Mouse (Mus musculus): ENCODE results near the gene Thbs3. TPM values are rescaled to one million over a fixed set of nuclear protein-coding genes. Genes with fewer than 3 reads are reported as not detected.

The Thbs3 gene
- polyA plus RNA-seq, 1 experiment = 0.07 TPM

DNA sequence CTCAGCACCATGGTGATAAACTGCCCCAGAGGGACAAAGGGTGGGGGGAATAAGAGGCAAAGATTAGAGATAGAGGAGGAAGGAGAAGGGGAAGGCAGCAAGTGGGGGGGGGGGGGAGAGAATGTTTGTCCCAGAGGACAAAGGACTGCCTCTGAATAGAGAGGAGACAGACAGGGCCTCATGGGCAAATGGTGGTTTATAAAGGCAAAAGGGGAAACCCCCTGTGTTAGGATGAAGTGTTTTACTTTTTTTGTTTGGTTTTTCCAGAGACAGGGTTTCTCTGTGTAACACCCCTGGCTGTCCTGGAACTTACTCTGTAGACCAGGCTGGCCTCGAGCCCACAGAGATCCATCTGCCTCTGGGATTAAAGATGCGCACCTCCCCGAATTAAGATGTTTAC lies 45.2 kb downstream of the Thbs3 start:
- H3K27me3 ChIP-seq (replicated peaks) = peaks cover 18% of the 10 kb centered on the region
- TF ChIP-seq FLI1 (IDR thresholded peaks at IDR 0.05; ENCODE audit: low read length) (no peak), GATA1 (IDR thresholded peaks at IDR 0.05; ENCODE audit: borderline replicate concordance, low read length) (no peak)
- peaks cover 45% of the 10 kb centered on the region for H3K4me1 ChIP-seq
- H3K9me3 ChIP-seq = no peaks in the 10 kb centered on the region
- H3K4me3 ChIP-seq (replicated peaks) = no peak overlapping the region
- H3K36me3 ChIP-seq (replicated peaks; ENCODE audit: low read length) = no peaks in the 10 kb centered on the region

- Histone ChIP-seq H3K4me3 (replicated peaks) (peak overlapping the region; percentile 8), H3K27me3 (replicated peaks) (peaks cover 18% of the 10 kb centered on the region), H3K36me3 (replicated peaks; ENCODE audit: low read length) (no peaks in the 10 kb centered on the region), H3K4me1 (peaks cover 49% of the 10 kb centered on the region), H3K9me3 (no peaks in the 10 kb centered on the region)
- TF ChIP-seq GATA1 (IDR thresholded peaks at IDR 0.05; ENCODE audit: borderline replicate concordance, low read length) (no peak), FLI1 (IDR thresholded peaks at IDR 0.05; ENCODE audit: low read length) (no peak)
These were observed 47.4 kb downstream of the Thbs3 start for GRCm38 (mm10) chr3:89262417-89262816.

- peaks cover 65% of the 10 kb centered on the region for H3K4me1 ChIP-seq
- peaks cover 2% of the 10 kb centered on the region for H3K27me3 ChIP-seq (replicated peaks)
- peaks cover 9% of the 10 kb centered on the region for H3K36me3 ChIP-seq (replicated peaks; ENCODE audit: low read length)
- H3K4me3 ChIP-seq (replicated peaks) = peak overlapping the region; percentile 100
- TF ChIP-seq GATA1 (IDR thresholded peaks at IDR 0.05; ENCODE audit: borderline replicate concordance, low read length) (no peak), FLI1 (IDR thresholded peaks at IDR 0.05; ENCODE audit: low read length) (0 out of 2 replicates have a peak, but pooled peaks have one; percentile 8)
- H3K9me3 ChIP-seq = no peaks in the 10 kb centered on the region
These were observed 51.5 kb downstream of the Thbs3 start for GRCm38 (mm10) chr3:89266439-89266893.

GRCm38 (mm10) chr3:89268916-89269315 lies 53.9 kb downstream of the Thbs3 start:
- H3K9me3 ChIP-seq = no peaks in the 10 kb centered on the region
- H3K36me3 ChIP-seq (replicated peaks; ENCODE audit: low read length) = peaks cover 9% of the 10 kb centered on the region
- TF ChIP-seq FLI1 (IDR thresholded peaks at IDR 0.05; ENCODE audit: low read length) (no peak), GATA1 (IDR thresholded peaks at IDR 0.05; ENCODE audit: borderline replicate concordance, low read length) (no peak)
- peaks cover 59% of the 10 kb centered on the region for H3K4me1 ChIP-seq
- H3K4me3 ChIP-seq (replicated peaks) = peak overlapping the region; percentile 94
- H3K27me3 ChIP-seq (replicated peaks) = peaks cover 17% of the 10 kb centered on the region

DNA sequence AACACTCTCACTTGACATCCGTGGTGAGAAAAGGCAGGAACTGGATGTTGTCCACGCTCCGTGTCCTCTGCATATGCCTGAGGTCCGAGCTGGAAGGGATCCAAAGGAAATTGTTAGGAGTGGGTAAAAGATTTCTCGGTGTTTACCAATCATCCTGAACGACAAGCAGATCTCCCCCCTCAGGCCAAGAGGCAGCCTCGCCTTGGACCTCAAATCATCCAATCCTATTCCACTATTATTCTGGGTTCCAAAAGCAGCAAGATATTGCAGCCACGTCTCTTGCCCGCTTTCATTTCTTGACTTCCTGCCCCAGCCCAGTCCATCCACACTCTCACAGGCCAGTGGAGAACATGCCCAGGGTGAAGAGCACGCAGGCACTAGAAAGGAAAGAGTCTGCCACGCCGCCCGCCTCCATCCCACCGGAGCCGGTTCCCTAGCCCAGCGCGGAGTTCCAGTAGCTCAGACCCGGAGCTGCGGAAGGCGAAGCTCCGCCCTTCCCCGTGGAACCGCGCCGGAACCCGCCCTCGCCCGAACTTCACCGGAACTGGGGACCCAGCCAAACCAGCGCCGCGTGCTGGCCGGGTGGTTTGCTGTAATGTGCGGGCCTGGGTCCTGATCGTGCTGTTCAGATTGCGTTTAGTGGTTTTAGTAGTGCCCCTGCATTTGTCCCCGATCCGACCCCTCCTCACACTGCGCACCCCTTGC lies 55.2 kb downstream of the Thbs3 start, which contains the start of gene Slc50a1:
Gene Slc50a1 (minus strand): TSS at position 520 of the 705 bp plus-strand sequence.
- peak within 1 kb of the TSS; percentile 94 for H3K4me3 ChIP-seq (replicated peaks)
- H3K9me3 ChIP-seq = no peaks in the 10 kb centered on the region
- H3K4me1 ChIP-seq = peaks cover 59% of the 10 kb centered on the region
- TF ChIP-seq FLI1 (IDR thresholded peaks at IDR 0.05; ENCODE audit: low read length) (no peak), GATA1 (IDR thresholded peaks at IDR 0.05; ENCODE audit: borderline replicate concordance, low read length) (no peak)
- peaks cover 9% of the 10 kb centered on the region for H3K36me3 ChIP-seq (replicated peaks; ENCODE audit: low read length)
- H3K27me3 ChIP-seq (replicated peaks) = peaks cover 21% of the 10 kb centered on the region

DNA sequence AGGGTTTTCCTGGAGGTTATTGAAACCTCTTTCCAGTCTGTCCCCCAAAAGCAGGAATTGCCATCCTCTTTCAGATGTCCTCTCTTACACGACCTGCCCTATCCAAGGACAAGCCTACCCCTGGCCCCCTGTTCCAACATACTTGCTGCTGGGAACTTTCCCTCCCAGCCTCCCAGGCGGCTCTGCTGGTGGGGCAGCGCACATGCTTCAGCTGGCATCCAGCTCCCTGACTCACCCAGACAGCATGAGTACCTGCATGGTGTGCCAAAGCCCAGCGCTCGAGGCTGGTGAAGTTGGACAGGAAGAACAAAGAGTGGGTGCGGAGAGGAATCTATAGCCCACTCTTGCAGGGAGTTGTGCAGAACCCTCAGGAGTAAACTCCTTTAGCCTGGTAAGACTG lies 55.9 kb downstream of the Thbs3 start:
- Histone ChIP-seq H3K4me1 (peaks cover 57% of the 10 kb centered on the region), H3K4me3 (replicated peaks) (peak overlapping the region; percentile 94), H3K36me3 (replicated peaks; ENCODE audit: low read length) (peaks cover 9% of the 10 kb centered on the region), H3K27me3 (replicated peaks) (peaks cover 27% of the 10 kb centered on the region), H3K9me3 (no peaks in the 10 kb centered on the region)
- TF ChIP-seq FLI1 (IDR thresholded peaks at IDR 0.05; ENCODE audit: low read length) (no peak), GATA1 (IDR thresholded peaks at IDR 0.05; ENCODE audit: borderline replicate concordance, low read length) (no peak)

DNA sequence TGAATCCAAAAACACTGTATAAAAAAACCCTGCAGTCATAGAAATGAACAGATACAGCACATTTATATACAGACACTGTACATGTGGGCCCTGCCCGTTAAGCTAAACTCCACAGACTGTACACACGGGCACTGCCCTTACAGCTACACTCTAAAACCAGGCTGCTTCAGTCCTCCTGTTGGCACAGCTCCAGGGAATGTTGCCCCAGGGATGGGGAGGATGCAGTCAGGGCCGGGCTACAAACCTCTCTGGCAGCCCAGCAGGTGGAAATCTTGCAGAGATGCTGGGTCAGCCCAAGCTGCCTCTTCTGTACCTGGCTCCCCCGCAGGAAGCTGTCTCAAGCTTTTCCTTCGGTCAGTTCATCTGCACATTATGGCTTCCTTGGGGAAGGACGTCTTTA lies 56.8 kb downstream of the Thbs3 start:
- Histone ChIP-seq H3K36me3 (replicated peaks; ENCODE audit: low read length) (peaks cover 9% of the 10 kb centered on the region), H3K4me3 (replicated peaks) (no peak overlapping the region), H3K27me3 (replicated peaks) (peaks cover 36% of the 10 kb centered on the region)

GRCm38 (mm10) chr3:89276061-89276460 lies 61.1 kb downstream of the Thbs3 start:
- H3K36me3 ChIP-seq (replicated peaks; ENCODE audit: low read length) = no peaks in the 10 kb centered on the region
- H3K27me3 ChIP-seq (replicated peaks) = peaks cover 77% of the 10 kb centered on the region
- peaks cover 36% of the 10 kb centered on the region for H3K4me1 ChIP-seq
- H3K4me3 ChIP-seq (replicated peaks) = peak overlapping the region; percentile 25
- H3K9me3 ChIP-seq = no peaks in the 10 kb centered on the region
- no peak for TF ChIP-seq FLI1 (IDR thresholded peaks at IDR 0.05; ENCODE audit: low read length)
- TF ChIP-seq GATA1 (IDR thresholded peaks at IDR 0.05; ENCODE audit: borderline replicate concordance, low read length) = no peak

More for the DNA sequence above, 56.8 kb downstream of the Thbs3 start:
- no peak for TF ChIP-seq FLI1 (IDR thresholded peaks at IDR 0.05; ENCODE audit: low read length)
- no peak for TF ChIP-seq GATA1 (IDR thresholded peaks at IDR 0.05; ENCODE audit: borderline replicate concordance, low read length)
- Histone ChIP-seq H3K4me1 (peaks cover 48% of the 10 kb centered on the region), H3K9me3 (no peaks in the 10 kb centered on the region)

Other genes starting within 250 kb of the Thbs3 start
- gene Rusc1, start 121.9 kb upstream of the Thbs3 start, polyA plus RNA-seq (2012; ENCODE audit: insufficient read depth, low replicate concordance) = 10.9 and 15.1 TPM in 2 replicates
- 14.8 and 27.6 TPM in 2 replicates for gene Gm43738, start 114.1 kb upstream of the Thbs3 start, polyA plus RNA-seq (2012; ENCODE audit: insufficient read depth, low replicate concordance)
- gene Fdps, start 113.2 kb upstream of the Thbs3 start, polyA plus RNA-seq (2012; ENCODE audit: insufficient read depth, low replicate concordance) = 48.9 and 51.3 TPM in 2 replicates
- 0.26 TPM in 1 of 2 replicates, not detected in the other for gene Pklr, start 79.0 kb upstream of the Thbs3 start, polyA plus RNA-seq (2012; ENCODE audit: insufficient read depth, low replicate concordance)
- gene Hcn3, start 55.0 kb upstream of the Thbs3 start, polyA plus RNA-seq (2012; ENCODE audit: insufficient read depth, low replicate concordance) = 0.36 and 0.68 TPM in 2 replicates
- gene Clk2, start 50.4 kb upstream of the Thbs3 start, polyA plus RNA-seq (2012; ENCODE audit: insufficient read depth, low replicate concordance) = 12.9 and 13.3 TPM in 2 replicates
- gene Scamp3, start 37.7 kb upstream of the Thbs3 start, polyA plus RNA-seq (2012; ENCODE audit: insufficient read depth, low replicate concordance) = 180 and 256 TPM in 2 replicates
- 23.3 and 39.8 TPM in 2 replicates for gene Fam189b, start 32.0 kb upstream of the Thbs3 start, polyA plus RNA-seq (2012; ENCODE audit: insufficient read depth, low replicate concordance)
- 8.5 and 10.8 TPM in 2 replicates for gene Gba, start 12.3 kb upstream of the Thbs3 start, polyA plus RNA-seq (2012; ENCODE audit: insufficient read depth, low replicate concordance)
- 299 and 549 TPM in 2 replicates for gene Mtx1, start 11.9 kb downstream of the Thbs3 start, polyA plus RNA-seq (2012; ENCODE audit: insufficient read depth, low replicate concordance)
- 0.29 and 1.2 TPM in 2 replicates for gene Muc1, start 13.9 kb downstream of the Thbs3 start, polyA plus RNA-seq (2012; ENCODE audit: insufficient read depth, low replicate concordance)
- 81.0 and 225 TPM in 2 replicates for gene Krtcap2, start 30.8 kb downstream of the Thbs3 start, polyA plus RNA-seq (2012; ENCODE audit: insufficient read depth, low replicate concordance)
- 1.8 and 2.1 TPM in 2 replicates for gene Trim46, start 31.1 kb downstream of the Thbs3 start, polyA plus RNA-seq (2012; ENCODE audit: insufficient read depth, low replicate concordance)
- 435 and 701 TPM in 2 replicates for gene Dpm3, start 44.2 kb downstream of the Thbs3 start, polyA plus RNA-seq (2012; ENCODE audit: insufficient read depth, low replicate concordance)
- 7.0 and 25.0 TPM in 2 replicates for gene Slc50a1, start 55.4 kb downstream of the Thbs3 start, polyA plus RNA-seq (2012; ENCODE audit: insufficient read depth, low replicate concordance)
- gene Efna1, start 66.0 kb downstream of the Thbs3 start, polyA plus RNA-seq (2012; ENCODE audit: insufficient read depth, low replicate concordance) = 0.16 TPM in 1 of 2 replicates, not detected in the other
- gene Efna3, start 107.8 kb downstream of the Thbs3 start, polyA plus RNA-seq (2012; ENCODE audit: insufficient read depth, low replicate concordance) = not detected in 2 replicates
- 0.29 TPM in 1 of 2 replicates, not detected in the other for gene Efna4, start 122.8 kb downstream of the Thbs3 start, polyA plus RNA-seq (2012; ENCODE audit: insufficient read depth, low replicate concordance)
- gene Adam15, start 134.8 kb downstream of the Thbs3 start, polyA plus RNA-seq (2012; ENCODE audit: insufficient read depth, low replicate concordance) = 36.8 and 135 TPM in 2 replicates
- gene Dcst2, start 146.8 kb downstream of the Thbs3 start, polyA plus RNA-seq (2012; ENCODE audit: insufficient read depth, low replicate concordance) = not detected in 2 replicates
- not detected in 2 replicates for gene Dcst1, start 150.1 kb downstream of the Thbs3 start, polyA plus RNA-seq (2012; ENCODE audit: insufficient read depth, low replicate concordance)
- 76.2 and 120 TPM in 2 replicates for gene Zbtb7b, start 179.6 kb downstream of the Thbs3 start, polyA plus RNA-seq (2012; ENCODE audit: insufficient read depth, low replicate concordance)
- 0.31 and 0.95 TPM in 2 replicates for gene Lenep, start 187.6 kb downstream of the Thbs3 start, polyA plus RNA-seq (2012; ENCODE audit: insufficient read depth, low replicate concordance)
- 23.1 and 23.4 TPM in 2 replicates for gene Flad1, start 196.7 kb downstream of the Thbs3 start, polyA plus RNA-seq (2012; ENCODE audit: insufficient read depth, low replicate concordance)
- gene Cks1b, start 203.2 kb downstream of the Thbs3 start, polyA plus RNA-seq (2012; ENCODE audit: insufficient read depth, low replicate concordance) = 16.4 and 53.9 TPM in 2 replicates
- 22.7 and 67.6 TPM in 2 replicates for gene Shc1, start 203.3 kb downstream of the Thbs3 start, polyA plus RNA-seq (2012; ENCODE audit: insufficient read depth, low replicate concordance)
- 35.3 and 137 TPM in 2 replicates for gene Pygo2, start 215.0 kb downstream of the Thbs3 start, polyA plus RNA-seq (2012; ENCODE audit: insufficient read depth, low replicate concordance)
- gene Pbxip1, start 221.5 kb downstream of the Thbs3 start, polyA plus RNA-seq (2012; ENCODE audit: insufficient read depth, low replicate concordance) = 23.0 and 29.3 TPM in 2 replicates
- gene Pmvk, start 239.4 kb downstream of the Thbs3 start, polyA plus RNA-seq (2012; ENCODE audit: insufficient read depth, low replicate concordance) = 10.7 and 35.6 TPM in 2 replicates